Mouse (Mus musculus): ENCODE measurements around the gene Smlr1. TPM values are rescaled to one million over a fixed set of nuclear protein-coding genes. Genes with fewer than 3 reads are reported as not detected.

The Smlr1 gene
- polyA plus RNA-seq, 1 experiment: not detected

DNA sequence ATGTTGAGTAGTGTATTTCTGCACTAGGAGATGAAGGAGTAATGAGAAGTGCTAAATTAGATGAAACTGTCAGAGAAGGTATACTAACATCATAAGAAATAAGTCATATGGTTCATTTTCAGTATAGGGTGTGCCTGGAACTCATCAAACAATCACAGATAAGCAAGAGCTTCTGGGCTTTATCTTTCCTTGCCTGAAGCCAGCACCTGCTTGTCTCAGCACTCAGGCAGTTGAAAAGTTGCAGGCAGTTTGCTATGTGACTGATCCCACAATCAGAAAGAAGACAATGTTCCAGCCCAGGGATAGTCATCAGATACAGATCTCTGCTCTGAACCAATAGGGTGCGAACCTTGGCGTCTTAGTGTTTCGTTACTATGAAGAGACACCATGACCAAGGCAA, 5.0 kb upstream of the Smlr1 start:
- no peaks in the 10 kb centered on the region for H3K79me3 ChIP-seq (ENCODE audit: low read depth)
- H3K27me3 ChIP-seq (ENCODE audit: control insufficient read depth, insufficient read depth, insufficient read length): no peaks in the 10 kb centered on the region
- H3K4me3 ChIP-seq (ENCODE audit: insufficient read depth, poor library complexity, severe bottlenecking): no peak overlapping the region
- H3K36me3 ChIP-seq (ENCODE audit: control insufficient read depth, insufficient read depth): no peaks in the 10 kb centered on the region
- no peaks in the 10 kb centered on the region for H3K79me2 ChIP-seq (ENCODE audit: control insufficient read depth, insufficient read depth)
- H3ac ChIP-seq (ENCODE audit: control insufficient read depth, insufficient read length, low read depth): no peak overlapping the region
- no peak for TF ChIP-seq FOSL1 (IDR thresholded peaks at IDR 0.05; ENCODE audit: insufficient read depth, low read length, poor library complexity, severe bottlenecking)
- no peak for TF ChIP-seq USF1 (IDR thresholded peaks at IDR 0.05; ENCODE audit: low read depth)
- no peak for TF ChIP-seq MAX (IDR thresholded peaks at IDR 0.05)
- TF ChIP-seq MYOG (IDR thresholded peaks at IDR 0.05; ENCODE audit: control insufficient read depth, extremely low read depth, insufficient read length): no peak
- TF ChIP-seq CTCF (IDR thresholded peaks at IDR 0.05; ENCODE audit: control insufficient read depth, insufficient read depth, insufficient read length): no peak

DNA sequence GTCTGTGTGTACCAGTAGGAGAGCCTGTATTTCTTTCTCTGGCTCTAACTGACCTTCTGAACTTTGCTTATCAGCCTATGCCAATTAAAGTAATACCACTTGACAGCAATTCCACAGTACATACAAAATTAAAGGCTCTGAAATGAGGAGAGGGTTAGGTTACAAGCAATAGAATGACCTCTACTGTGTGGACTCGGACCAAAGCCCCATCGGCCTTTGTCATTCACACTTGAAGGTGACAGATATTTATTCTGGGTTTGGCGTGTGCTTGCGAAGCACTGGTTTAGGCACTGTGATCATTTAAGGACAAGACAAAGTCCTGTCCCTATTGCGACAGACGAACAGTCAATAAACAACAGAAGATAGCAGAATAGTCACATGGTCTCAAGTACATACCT, 3.7 kb upstream of the Smlr1 start:
- H3K79me3 ChIP-seq (ENCODE audit: low read depth): no peaks in the 10 kb centered on the region
- no peak for TF ChIP-seq FOSL1 (IDR thresholded peaks at IDR 0.05; ENCODE audit: insufficient read depth, low read length, poor library complexity, severe bottlenecking)
- TF ChIP-seq MAX (IDR thresholded peaks at IDR 0.05): no peak
- TF ChIP-seq CEBPB (IDR thresholded peaks at IDR 0.05; ENCODE audit: low read depth): no peak
- H3K4me3 ChIP-seq (ENCODE audit: insufficient read depth, poor library complexity, severe bottlenecking): no peak overlapping the region
- no peak overlapping the region for H3ac ChIP-seq (ENCODE audit: control insufficient read depth, insufficient read length, low read depth)
- H3K36me3 ChIP-seq (ENCODE audit: control insufficient read depth, insufficient read depth): no peaks in the 10 kb centered on the region
- no peaks in the 10 kb centered on the region for H3K79me2 ChIP-seq (ENCODE audit: control insufficient read depth, insufficient read depth)
- no peaks in the 10 kb centered on the region for H3K27me3 ChIP-seq (ENCODE audit: control insufficient read depth, insufficient read depth, insufficient read length)

- no peaks in the 10 kb centered on the region for H3K79me2 ChIP-seq (ENCODE audit: control insufficient read depth, insufficient read depth)
- H3K36me3 ChIP-seq (ENCODE audit: control insufficient read depth, insufficient read depth): no peaks in the 10 kb centered on the region
- TF ChIP-seq CEBPB (IDR thresholded peaks at IDR 0.05; ENCODE audit: low read depth) (no peak), MYOD1 (IDR thresholded peaks at IDR 0.05; ENCODE audit: control insufficient read depth, insufficient read length, low read depth) (no peak), MYOG (IDR thresholded peaks at IDR 0.05; ENCODE audit: control insufficient read depth, extremely low read depth, insufficient read length) (no peak), USF1 (IDR thresholded peaks at IDR 0.05; ENCODE audit: low read depth) (no peak), FOSL1 (IDR thresholded peaks at IDR 0.05; ENCODE audit: insufficient read depth, low read length, poor library complexity, severe bottlenecking) (no peak), MAX (IDR thresholded peaks at IDR 0.05) (no peak), CTCF (IDR thresholded peaks at IDR 0.05; ENCODE audit: control insufficient read depth, insufficient read depth, insufficient read length) (no peak)
- H3K27me3 ChIP-seq (ENCODE audit: control insufficient read depth, insufficient read depth, insufficient read length): no peaks in the 10 kb centered on the region
- H3ac ChIP-seq (ENCODE audit: control insufficient read depth, insufficient read length, low read depth): no peak overlapping the region
- H3K4me3 ChIP-seq (ENCODE audit: insufficient read depth, poor library complexity, severe bottlenecking): no peak overlapping the region
- no peaks in the 10 kb centered on the region for H3K79me3 ChIP-seq (ENCODE audit: low read depth)
Measured at GRCm38 (mm10) chr10:25539146-25539770, 3.2 kb upstream of the Smlr1 start.

DNA sequence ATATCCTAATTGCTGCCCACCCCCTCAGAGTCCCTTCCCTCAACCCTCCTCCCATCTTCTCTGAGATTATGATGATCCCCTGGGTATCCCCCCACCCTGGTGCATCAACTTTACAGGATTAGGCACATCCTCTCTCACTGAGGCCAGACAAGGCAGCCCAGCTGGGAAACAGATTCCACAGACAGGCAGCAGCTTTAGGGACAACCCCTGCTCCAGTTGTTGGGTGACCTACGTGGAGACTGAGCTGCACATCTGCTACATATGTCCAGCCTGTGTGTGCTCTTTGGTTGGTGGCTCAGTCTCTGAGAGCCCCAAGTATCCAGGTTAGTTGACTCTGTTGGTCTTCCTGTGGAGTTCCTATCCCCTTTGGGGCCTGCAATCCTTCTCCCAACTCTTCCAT, 2.7 kb upstream of the Smlr1 start:
- no peak overlapping the region for H3ac ChIP-seq (ENCODE audit: control insufficient read depth, insufficient read length, low read depth)
- H3K79me2 ChIP-seq (ENCODE audit: control insufficient read depth, insufficient read depth): no peaks in the 10 kb centered on the region
- no peaks in the 10 kb centered on the region for H3K79me3 ChIP-seq (ENCODE audit: low read depth)
- H3K36me3 ChIP-seq (ENCODE audit: control insufficient read depth, insufficient read depth): no peaks in the 10 kb centered on the region
- H3K27me3 ChIP-seq (ENCODE audit: control insufficient read depth, insufficient read depth, insufficient read length): no peaks in the 10 kb centered on the region
- TF ChIP-seq MYOG (IDR thresholded peaks at IDR 0.05; ENCODE audit: control insufficient read depth, extremely low read depth, insufficient read length): no peak
- TF ChIP-seq MYOD1 (IDR thresholded peaks at IDR 0.05; ENCODE audit: control insufficient read depth, insufficient read length, low read depth): no peak
- TF ChIP-seq FOSL1 (IDR thresholded peaks at IDR 0.05; ENCODE audit: insufficient read depth, low read length, poor library complexity, severe bottlenecking): no peak
- TF ChIP-seq USF1 (IDR thresholded peaks at IDR 0.05; ENCODE audit: low read depth): no peak
- TF ChIP-seq MAX (IDR thresholded peaks at IDR 0.05): no peak
- no peak for TF ChIP-seq CTCF (IDR thresholded peaks at IDR 0.05; ENCODE audit: control insufficient read depth, insufficient read depth, insufficient read length)
- no peak for TF ChIP-seq CEBPB (IDR thresholded peaks at IDR 0.05; ENCODE audit: low read depth)
- no peak overlapping the region for H3K4me3 ChIP-seq (ENCODE audit: insufficient read depth, poor library complexity, severe bottlenecking)

- Histone ChIP-seq H3K4me3 (ENCODE audit: insufficient read depth, poor library complexity, severe bottlenecking) (no peak overlapping the region), H3K36me3 (ENCODE audit: control insufficient read depth, insufficient read depth) (no peaks in the 10 kb centered on the region), H3K79me3 (ENCODE audit: low read depth) (no peaks in the 10 kb centered on the region), H3K79me2 (ENCODE audit: control insufficient read depth, insufficient read depth) (no peaks in the 10 kb centered on the region), H3K27me3 (ENCODE audit: control insufficient read depth, insufficient read depth, insufficient read length) (no peaks in the 10 kb centered on the region), H3ac (ENCODE audit: control insufficient read depth, insufficient read length, low read depth) (no peak overlapping the region)
- no peak for TF ChIP-seq MYOD1 (IDR thresholded peaks at IDR 0.05; ENCODE audit: control insufficient read depth, insufficient read length, low read depth)
- TF ChIP-seq USF1 (IDR thresholded peaks at IDR 0.05; ENCODE audit: low read depth): no peak
- TF ChIP-seq CTCF (IDR thresholded peaks at IDR 0.05; ENCODE audit: control insufficient read depth, insufficient read depth, insufficient read length): no peak
- TF ChIP-seq MYOG (IDR thresholded peaks at IDR 0.05; ENCODE audit: control insufficient read depth, extremely low read depth, insufficient read length): no peak
- no peak for TF ChIP-seq FOSL1 (IDR thresholded peaks at IDR 0.05; ENCODE audit: insufficient read depth, low read length, poor library complexity, severe bottlenecking)
- no peak for TF ChIP-seq CEBPB (IDR thresholded peaks at IDR 0.05; ENCODE audit: low read depth)
- TF ChIP-seq MAX (IDR thresholded peaks at IDR 0.05): no peak
Measured at GRCm38 (mm10) chr10:25536621-25537020, 554 bp upstream of the Smlr1 start.

- H3K4me3 ChIP-seq (ENCODE audit: insufficient read depth, poor library complexity, severe bottlenecking): no peak overlapping the region
- TF ChIP-seq FOSL1 (IDR thresholded peaks at IDR 0.05; ENCODE audit: insufficient read depth, low read length, poor library complexity, severe bottlenecking) (no peak), MAX (IDR thresholded peaks at IDR 0.05) (no peak)
- no peaks in the 10 kb centered on the region for H3K27me3 ChIP-seq (ENCODE audit: control insufficient read depth, insufficient read depth, insufficient read length)
- H3K36me3 ChIP-seq (ENCODE audit: control insufficient read depth, insufficient read depth): no peaks in the 10 kb centered on the region
- no peaks in the 10 kb centered on the region for H3K79me2 ChIP-seq (ENCODE audit: control insufficient read depth, insufficient read depth)
- no peaks in the 10 kb centered on the region for H3K79me3 ChIP-seq (ENCODE audit: low read depth)
- no peak overlapping the region for H3ac ChIP-seq (ENCODE audit: control insufficient read depth, insufficient read length, low read depth)
Measured at GRCm38 (mm10) chr10:25534467-25534866, 1.6 kb downstream of the Smlr1 start.
